Mouse (Mus musculus) myocyte (in vitro differentiated cells): Measurements from ENCODE around the gene 1700020D05Rik. TPM values are rescaled to one million over a fixed set of nuclear protein-coding genes. Genes with fewer than 3 reads are reported as not detected.
A peak's percentile ranks its signal among the peaks of the same experiment; 100 is the strongest.

Experiments
- H3K27me3 ChIP-seq: one replicate; pipeline ENCODE4 v1.6.1; 2011; ENCODE audit not compliant: control insufficient read depth, insufficient read depth, insufficient read length
- H3K36me3 ChIP-seq: one replicate; pipeline ENCODE4 v1.6.1; 2011; ENCODE audit not compliant: control insufficient read depth, insufficient read depth
- H3K4me2 ChIP-seq: one replicate; pipeline ENCODE4 v1.6.1; 2011; ENCODE audit warnings: low read depth, control low read depth
- H3K4me3 ChIP-seq: one replicate; pipeline ENCODE4 v1.5.1; 2011; ENCODE audit warnings: mild to moderate bottlenecking, control low read depth, moderate library complexity
- H3K79me2 ChIP-seq: one replicate; pipeline ENCODE4 v1.6.1; 2011; ENCODE audit not compliant: control insufficient read depth, insufficient read depth
- H3ac ChIP-seq: one replicate; pipeline ENCODE4 v1.6.1; 2011; ENCODE audit not compliant: control insufficient read depth, insufficient read length
- CEBPB ChIP-seq: IDR thresholded peaks from 2 replicates; pipeline ENCODE4 v1.6.1; 2011; ENCODE audit warnings: mild to moderate bottlenecking, moderate library complexity; ENCODE audit not compliant: poor library complexity, insufficient read depth, severe bottlenecking
- E2F4 ChIP-seq: IDR thresholded peaks from one replicate; pipeline ENCODE4 v1.6.1; 2011; ENCODE audit warnings: mild to moderate bottlenecking, control low read depth, moderate library complexity; ENCODE audit not compliant: insufficient read depth
- MAX ChIP-seq: IDR thresholded peaks from one replicate; pipeline ENCODE4 v1.6.1; 2011; ENCODE audit warnings: low read depth, mild to moderate bottlenecking, control low read depth
- MYOD1 ChIP-seq, 3 experiments: IDR thresholded peaks; one replicate each; pipeline ENCODE4 v1.6.1; 2011; ENCODE audit warnings: control low read depth in 2 of 3, low read depth in 2 of 3, mild to moderate bottlenecking in 2 of 3, moderate library complexity in 1 of 3; ENCODE audit not compliant: insufficient read length in 2 of 3, control insufficient read depth in 1 of 3
- MYOG ChIP-seq, 3 experiments: IDR thresholded peaks; one replicate each; pipeline ENCODE4 v1.6.1; 2011; ENCODE audit warnings: control low read depth in 2 of 3, low read depth in 2 of 3, mild to moderate bottlenecking in 2 of 3; ENCODE audit not compliant: insufficient read length in 2 of 3, control insufficient read depth in 1 of 3, insufficient read depth in 1 of 3
- POLR2A ChIP-seq: IDR thresholded peaks from one replicate; pipeline ENCODE4 v1.6.1; 2011; ENCODE audit warnings: low read depth, mild to moderate bottlenecking, control low read depth, moderate library complexity; ENCODE audit not compliant: insufficient read length
- POLR2AphosphoS2 ChIP-seq: IDR thresholded peaks from one replicate; pipeline ENCODE4 v1.6.1; 2011; ENCODE audit warnings: low read depth, control low read depth; ENCODE audit not compliant: insufficient read length
- REST ChIP-seq: IDR thresholded peaks from one replicate; pipeline ENCODE4 v1.6.1; 2011; ENCODE audit warnings: mild to moderate bottlenecking, control low read depth, moderate library complexity; ENCODE audit not compliant: insufficient read depth, insufficient read length
- SRF ChIP-seq: IDR thresholded peaks from one replicate; pipeline ENCODE4 v1.6.1; 2011; ENCODE audit warnings: low read depth; ENCODE audit not compliant: control insufficient read depth, insufficient read length
- TCF12 ChIP-seq: IDR thresholded peaks from one replicate; pipeline ENCODE4 v1.6.1; 2011; ENCODE audit warnings: mild to moderate bottlenecking, control low read depth; ENCODE audit not compliant: poor library complexity, insufficient read depth, severe bottlenecking
- TCF3 ChIP-seq: IDR thresholded peaks from one replicate; pipeline ENCODE4 v1.6.1; 2011; ENCODE audit warnings: low read depth, control low read depth; ENCODE audit not compliant: insufficient read length
- USF1 ChIP-seq: IDR thresholded peaks from one replicate; pipeline ENCODE4 v1.6.1; 2011; ENCODE audit warnings: low read depth, mild to moderate bottlenecking, control low read depth, moderate library complexity
- polyA plus RNA-seq: library from polyadenylated mRNA; unstranded; fragments of >200 nt; fragmentation: generic; extraction: Trizol; gene quantifications from one replicate; pipeline ENCODE4 v1.2.1, GENCODE M21; 2012; ENCODE audit warnings: missing spikeins

1700020D05Rik gene
- polyA plus RNA-seq, 1 experiment: 0.17 TPM

DNA sequence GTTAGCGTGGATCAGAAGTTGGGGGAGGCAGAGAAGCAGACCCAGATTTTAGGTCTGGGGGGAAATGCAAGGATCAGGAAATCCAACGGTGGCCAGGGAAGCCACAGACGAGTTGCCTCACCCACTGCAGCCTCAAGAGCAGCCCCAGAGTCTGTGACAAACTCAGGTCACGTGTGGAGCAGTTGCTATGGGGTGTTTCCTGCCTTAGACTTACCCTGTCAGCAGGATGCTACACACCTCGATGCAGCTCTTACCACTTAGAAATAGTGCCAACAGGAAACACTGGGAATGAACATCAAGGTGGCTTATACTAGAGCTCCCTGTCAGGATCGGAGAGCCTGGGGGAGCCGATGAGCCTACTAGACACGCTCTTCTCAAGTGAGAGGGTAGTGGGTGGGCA is 28.9 kb upstream of the 1700020D05Rik start:
- no peak overlapping the region for H3K4me2 ChIP-seq
- no peaks in the 10 kb centered on the region for H3K79me2 ChIP-seq
- TF ChIP-seq POLR2A (no peak), MYOD1 (IDR thresholded peaks at IDR 0.05; ENCODE audit: control insufficient read depth in 1 of 3, insufficient read length in 2 of 3, low read depth in 2 of 3) (no peak), USF1 (peak; percentile 22), MAX (no peak)
- H3K4me3 ChIP-seq: no peak overlapping the region
- H3K27me3 ChIP-seq: no peaks in the 10 kb centered on the region
- no peak overlapping the region for H3ac ChIP-seq
- H3K36me3 ChIP-seq: no peaks in the 10 kb centered on the region

DNA sequence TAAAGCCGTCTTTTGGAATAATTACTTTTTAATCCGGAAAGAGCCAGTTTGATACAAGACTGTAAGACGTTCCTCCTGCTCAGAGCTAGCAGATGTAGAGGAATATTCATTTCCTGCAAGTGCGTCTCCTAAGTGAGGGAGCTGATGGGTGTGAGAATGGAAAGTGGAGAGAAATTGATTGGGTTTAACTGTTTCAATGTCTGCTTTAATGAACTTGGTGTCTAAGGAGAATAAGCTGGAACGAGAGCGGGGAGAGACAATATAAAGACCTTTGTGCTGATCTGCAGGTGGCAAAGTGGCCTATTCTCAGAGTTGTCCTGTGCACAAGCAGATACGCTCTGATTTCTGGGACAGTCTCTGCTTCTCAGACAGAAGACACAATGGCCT is 26.5 kb upstream of the 1700020D05Rik start:
- peak overlapping the region; percentile 12 for H3K4me3 ChIP-seq
- no peaks in the 10 kb centered on the region for H3K79me2 ChIP-seq
- H3K4me2 ChIP-seq: peak overlapping the region; percentile 85
- H3K36me3 ChIP-seq: no peaks in the 10 kb centered on the region
- no peak for TF ChIP-seq REST
- TF ChIP-seq POLR2A: no peak
- no peak for TF ChIP-seq TCF12
- TF ChIP-seq MAX: no peak
- TF ChIP-seq POLR2AphosphoS2: no peak
- no peak for TF ChIP-seq MYOG (IDR thresholded peaks at IDR 0.05; ENCODE audit: control insufficient read depth in 1 of 3, insufficient read depth in 1 of 3, insufficient read length in 2 of 3, low read depth in 2 of 3)
- no peak for TF ChIP-seq E2F4
- no peak overlapping the region for H3ac ChIP-seq
- H3K27me3 ChIP-seq: no peaks in the 10 kb centered on the region

DNA sequence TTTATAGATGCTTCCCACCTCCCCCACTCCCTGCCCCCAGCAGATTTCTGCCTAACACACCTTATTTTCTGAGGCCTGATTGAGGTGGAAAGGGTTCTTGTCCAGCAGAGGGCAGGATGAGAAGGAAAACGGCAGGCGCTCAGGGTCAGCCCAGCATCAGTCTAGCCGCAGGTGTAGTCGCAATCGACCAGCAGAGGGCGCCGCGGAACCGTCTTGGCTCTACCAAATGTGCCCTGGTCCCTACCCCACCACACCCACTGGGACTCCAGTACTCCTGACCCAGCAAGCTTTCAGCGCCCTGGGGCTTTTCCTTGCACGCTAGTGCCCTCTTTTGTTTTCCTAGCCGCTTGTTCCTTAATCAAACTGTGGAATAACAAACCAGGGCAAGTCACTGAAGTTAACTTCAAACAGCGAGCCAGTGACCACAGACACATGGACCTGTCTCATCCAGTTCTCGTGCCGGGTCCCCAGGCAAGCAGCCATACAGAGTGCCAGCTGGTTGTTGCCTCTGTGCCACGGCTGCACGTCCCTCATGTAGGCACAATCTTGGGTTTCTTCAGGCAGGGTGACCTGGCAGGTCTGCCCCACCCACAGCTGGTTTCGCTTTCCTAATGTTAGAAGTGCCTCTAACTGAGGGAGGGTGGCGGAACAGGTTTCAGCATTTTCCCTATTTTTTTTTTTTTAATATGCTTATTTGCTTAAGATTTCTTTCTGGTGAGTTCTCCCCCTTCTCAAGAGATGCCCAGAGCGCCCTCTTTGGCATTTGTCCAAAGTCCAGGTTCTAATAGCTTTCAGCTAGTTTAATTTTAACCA is 25.9 kb upstream of the 1700020D05Rik start:
- Histone ChIP-seq H3K36me3 (no peaks in the 10 kb centered on the region), H3ac (no peak overlapping the region), H3K4me2 (peak overlapping the region; percentile 85), H3K79me2 (no peaks in the 10 kb centered on the region), H3K4me3 (peak overlapping the region; percentile 12), H3K27me3 (no peaks in the 10 kb centered on the region)
- TF ChIP-seq MYOG (IDR thresholded peaks at IDR 0.05; ENCODE audit: control insufficient read depth in 1 of 3, insufficient read depth in 1 of 3, insufficient read length in 2 of 3, low read depth in 2 of 3) (peak in 2 of 3 experiments; percentile 32 to 57), MYOD1 (IDR thresholded peaks at IDR 0.05; ENCODE audit: control insufficient read depth in 1 of 3, insufficient read length in 2 of 3, low read depth in 2 of 3) (peak in 2 of 3 experiments; percentile 54 to 66), USF1 (no peak)

DNA sequence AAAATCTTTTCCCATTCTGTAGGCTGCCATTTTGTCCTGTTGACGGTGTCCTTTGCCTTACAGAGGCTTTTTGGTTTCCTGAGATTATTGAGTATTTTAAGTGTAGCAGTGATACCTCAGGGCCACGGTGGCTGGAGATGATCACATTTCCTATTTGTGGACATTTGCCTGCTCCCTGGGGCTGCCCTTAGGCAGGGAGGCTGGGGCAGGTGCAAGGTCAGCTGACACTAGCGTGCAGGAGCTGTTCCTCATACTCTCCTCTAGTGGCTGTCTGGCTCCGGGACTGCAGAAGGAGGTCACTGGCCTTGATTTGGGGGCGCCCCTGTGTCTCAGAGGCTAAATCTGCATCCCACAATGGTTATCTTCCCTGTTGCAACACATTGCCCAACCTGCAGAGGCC is 21.6 kb upstream of the 1700020D05Rik start:
- no peaks in the 10 kb centered on the region for H3K79me2 ChIP-seq
- no peak overlapping the region for H3ac ChIP-seq
- H3K4me2 ChIP-seq: no peak overlapping the region
- no peak for TF ChIP-seq SRF
- TF ChIP-seq MYOG (IDR thresholded peaks at IDR 0.05; ENCODE audit: control insufficient read depth in 1 of 3, insufficient read depth in 1 of 3, insufficient read length in 2 of 3, low read depth in 2 of 3): peak in 1 of 3 experiments; percentile 44
- no peak for TF ChIP-seq TCF3
- no peak for TF ChIP-seq MAX
- TF ChIP-seq MYOD1 (IDR thresholded peaks at IDR 0.05; ENCODE audit: control insufficient read depth in 1 of 3, insufficient read length in 2 of 3, low read depth in 2 of 3): peak in 1 of 3 experiments; percentile 53
- TF ChIP-seq USF1: no peak
- no peaks in the 10 kb centered on the region for H3K36me3 ChIP-seq
- H3K27me3 ChIP-seq: no peaks in the 10 kb centered on the region
- no peak overlapping the region for H3K4me3 ChIP-seq

DNA sequence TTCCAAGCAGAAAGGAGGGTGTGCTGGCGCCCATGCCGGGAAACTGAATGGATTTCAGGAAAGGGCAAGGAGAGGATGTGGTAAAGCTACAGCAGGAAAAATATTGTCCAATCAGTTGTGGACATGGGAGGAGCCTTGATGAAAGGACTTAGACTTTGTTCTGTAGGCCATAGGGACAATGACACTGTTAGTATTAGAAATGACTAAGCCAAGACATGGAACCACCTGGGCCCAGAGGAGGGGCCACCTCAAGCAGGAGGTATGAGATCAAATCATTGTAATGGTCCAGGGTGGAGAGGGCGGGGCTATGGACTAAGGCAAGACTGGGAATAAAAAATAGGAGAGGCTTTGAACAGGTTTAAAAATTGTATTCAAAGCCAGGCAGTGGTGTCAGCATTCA is 15.1 kb upstream of the 1700020D05Rik start:
- Histone ChIP-seq H3ac (no peak overlapping the region), H3K27me3 (no peaks in the 10 kb centered on the region)
- no peak for TF ChIP-seq MYOD1 (IDR thresholded peaks at IDR 0.05; ENCODE audit: control insufficient read depth in 1 of 3, insufficient read length in 2 of 3, low read depth in 2 of 3)
- TF ChIP-seq SRF: no peak
- TF ChIP-seq MYOG (IDR thresholded peaks at IDR 0.05; ENCODE audit: control insufficient read depth in 1 of 3, insufficient read depth in 1 of 3, insufficient read length in 2 of 3, low read depth in 2 of 3): no peak
- TF ChIP-seq MAX: no peak
- no peak for TF ChIP-seq TCF12
- no peak for TF ChIP-seq USF1
- no peak for TF ChIP-seq TCF3
- no peak for TF ChIP-seq POLR2AphosphoS2
- TF ChIP-seq REST: no peak
- TF ChIP-seq CEBPB: no peak

More for the DNA sequence above, 15.1 kb upstream of the 1700020D05Rik start:
- Histone ChIP-seq H3K4me3 (no peak overlapping the region), H3K36me3 (no peaks in the 10 kb centered on the region), H3K79me2 (no peaks in the 10 kb centered on the region), H3K4me2 (no peak overlapping the region)
